Mouse (Mus musculus): ENCODE results near the gene Lad1. TPM values are rescaled to one million over a fixed set of nuclear protein-coding genes. Genes with fewer than 3 reads are reported as not detected.

Lad1 gene
- polyA plus RNA-seq, 1 experiment from 2014 or later: 1.3 TPM

- Histone ChIP-seq H3K4me3 (ENCODE audit: low read depth, low read length) (no peak overlapping the region), H3K27me3 (ENCODE audit: control insufficient read depth, insufficient read depth, low read length) (no peaks in the 10 kb centered on the region), H3K4me2 (ENCODE audit: low read depth) (no peak overlapping the region), H3K4me1 (ENCODE audit: control insufficient read depth, insufficient read depth, low read length) (no peaks in the 10 kb centered on the region), H3K27ac (ENCODE audit: low read depth, low read length) (no peak overlapping the region), H3K9me3 (ENCODE audit: control insufficient read depth, low read length) (no peaks in the 10 kb centered on the region), H3K9ac (ENCODE audit: low read length) (no peak overlapping the region), H3K36me3 (ENCODE audit: control insufficient read depth, insufficient read depth, low read length) (no peaks in the 10 kb centered on the region)
- ATAC-seq (ENCODE audit: insufficient read depth, low FRiP score, low TSS enrichment): no peak
- DNase-seq (ENCODE audit: low spot score): no peak
- WGBS: 69% methylated on average over 2 of the region's 2 CpGs
Measured at GRCm38 (mm10) chr1:135877248-135877647, 58.9 kb downstream of the Lad1 start.

- Histone ChIP-seq H3K4me3 (ENCODE audit: low read depth, low read length) (no peak overlapping the region), H3K4me2 (ENCODE audit: low read depth) (no peak overlapping the region), H3K4me1 (ENCODE audit: control insufficient read depth, insufficient read depth, low read length) (no peaks in the 10 kb centered on the region), H3K9me3 (ENCODE audit: control insufficient read depth, low read length) (no peaks in the 10 kb centered on the region), H3K36me3 (ENCODE audit: control insufficient read depth, insufficient read depth, low read length) (no peaks in the 10 kb centered on the region), H3K27me3 (ENCODE audit: control insufficient read depth, insufficient read depth, low read length) (no peaks in the 10 kb centered on the region), H3K9ac (ENCODE audit: low read length) (no peak overlapping the region), H3K27ac (ENCODE audit: low read depth, low read length) (no peak overlapping the region)
- 71% methylated on average over 10 of the region's 10 CpGs for WGBS
- DNase-seq (ENCODE audit: low spot score) (peak; percentile 54), ATAC-seq (ENCODE audit: insufficient read depth, low FRiP score, low TSS enrichment) (no peak)
Measured at GRCm38 (mm10) chr1:135882385-135883109, 64.1 kb downstream of the Lad1 start.

Other genes with a start within 250 kb of the Lad1 start
- gene Nav1, start 211.3 kb upstream of the Lad1 start, polyA plus RNA-seq (2014; fragmentation: Nextera tagmentation; extraction: Ambion mirVana): 18.1 and 20.0 TPM in 2 replicates
- 47.5 and 51.1 TPM in 2 replicates for gene Csrp1, start 98.5 kb upstream of the Lad1 start, polyA plus RNA-seq (2014; fragmentation: Nextera tagmentation; extraction: Ambion mirVana)
- 22.6 and 24.3 TPM in 2 replicates for gene Phlda3, start 52.5 kb upstream of the Lad1 start, polyA plus RNA-seq (2014; fragmentation: Nextera tagmentation; extraction: Ambion mirVana)
- 57.6 and 70.7 TPM in 2 replicates for gene Tnni1, start 39.2 kb upstream of the Lad1 start, polyA plus RNA-seq (2014; fragmentation: Nextera tagmentation; extraction: Ambion mirVana)
- gene Tnnt2, start 17.8 kb downstream of the Lad1 start, polyA plus RNA-seq (2014; fragmentation: Nextera tagmentation; extraction: Ambion mirVana): 20.3 and 22.5 TPM in 2 replicates
- gene Pkp1, start 100.6 kb downstream of the Lad1 start, polyA plus RNA-seq (2014; fragmentation: Nextera tagmentation; extraction: Ambion mirVana): 0.12 and 0.24 TPM in 2 replicates
- gene Igfn1, start 187.7 kb downstream of the Lad1 start, polyA plus RNA-seq (2014; fragmentation: Nextera tagmentation; extraction: Ambion mirVana): not detected in 2 replicates
- gene Tmem9, start 189.6 kb downstream of the Lad1 start, polyA plus RNA-seq (2014; fragmentation: Nextera tagmentation; extraction: Ambion mirVana): 64.6 and 79.4 TPM in 2 replicates
- not detected in 2 replicates for gene Ascl5, start 232.2 kb downstream of the Lad1 start, polyA plus RNA-seq (2014; fragmentation: Nextera tagmentation; extraction: Ambion mirVana)
- gene Cacna1s, start 234.2 kb downstream of the Lad1 start, polyA plus RNA-seq (2014; fragmentation: Nextera tagmentation; extraction: Ambion mirVana): 0.73 and 1.2 TPM in 2 replicates